10 mouse cellular contexts compared by ENCODE assay signal in genomic region chr11:83448927-83449236, GRCm38 (mm10). TPM values are rescaled to one million over a fixed set of nuclear protein-coding genes. Genes with fewer than 3 reads are reported as not detected.
DNase-seq lines count a peak whose midpoint lies in the region; ATAC-seq and TF ChIP-seq lines count a peak whose summit lies in the region.
"Had no signal": no experiment of that assay in that cellular context is flagged by ENCODE, and none has a peak within 500 bp of the region (broad histone marks: within the 10 kb centered on the region; RNA-seq: fewer than 3 reads in every experiment).

No protein-coding gene starts in this region.

- no peak overlapping the region for H3K9ac ChIP-seq in heart, adult 2 months (ENCODE audit: low read depth, low read length)
- no peak overlapping the region for H3K9ac ChIP-seq in kidney, postnatal 0 days (ENCODE audit: low read depth, low read length)
- H3K9ac ChIP-seq in liver, embryonic 12.5 days = no peak overlapping the region
- H3K9ac ChIP-seq: liver, embryonic 13.5 days had no signal

- no peak overlapping the region; the same call in 1 of the 2 replicates for H3K27ac ChIP-seq in heart, adult 2 months
- H3K27ac ChIP-seq in kidney, postnatal 0 days = peak overlapping the region; percentile 42; the same call in 1 of the 2 replicates
- no peak overlapping the region for H3K27ac ChIP-seq in liver, embryonic 12.5 days
- H3K27ac ChIP-seq: liver, embryonic 13.5 days had no signal

- no peaks in the 10 kb centered on the region; the same call in 1 of the 2 replicates for H3K36me3 ChIP-seq in heart, adult 2 months (ENCODE audit: control insufficient read depth, insufficient read depth, low read length)
- no peaks in the 10 kb centered on the region for H3K36me3 ChIP-seq in kidney, postnatal 0 days (ENCODE audit: insufficient read depth, low read length)
- no peaks in the 10 kb centered on the region for H3K36me3 ChIP-seq in liver, embryonic 12.5 days
- H3K36me3 ChIP-seq: liver, embryonic 13.5 days had no signal

- intact Hi-C loops in heart, adult 2 months (cut with DNase I) = no loop called here

- H3K4me3 ChIP-seq in heart, adult 2 months = no peak overlapping the region
- H3K4me3 ChIP-seq in kidney, postnatal 0 days (replicated peaks; ENCODE audit: low read depth, low read length) = no peak overlapping the region
- H3K4me3 ChIP-seq in liver, embryonic 12.5 days = no peak overlapping the region
- H3K4me3 ChIP-seq: liver, embryonic 13.5 days had no signal

- ATAC-seq in kidney, postnatal 0 days (replicated peaks; ENCODE audit: low FRiP score, low read depth) = no peak
- no peak for ATAC-seq in liver, embryonic 12.5 days

- no peak overlapping the region for H3K4me2 ChIP-seq in kidney, postnatal 0 days (ENCODE audit: low read length)
- H3K4me2 ChIP-seq in liver, embryonic 12.5 days = no peak overlapping the region
- H3K4me2 ChIP-seq: liver, embryonic 13.5 days had no signal

- TF ChIP-seq POLR2A in heart, adult 2 months (IDR thresholded peaks at IDR 0.05; ENCODE audit: insufficient read depth, low read depth, low read length) = no peak

- H3K4me1 ChIP-seq in heart, adult 2 months (ENCODE audit: control insufficient read depth, insufficient read depth, low read length) = peaks cover 23% of the 10 kb centered on the region
- peaks cover 15% of the 10 kb centered on the region for H3K4me1 ChIP-seq in kidney, postnatal 0 days (replicated peaks; ENCODE audit: insufficient read depth, low read length)
- H3K4me1 ChIP-seq in liver, embryonic 12.5 days = peaks cover 32% of the 10 kb centered on the region

- no peaks in the 10 kb centered on the region; the same call in 1 of the 2 replicates for H3K27me3 ChIP-seq in heart, adult 2 months (ENCODE audit: control insufficient read depth, insufficient read depth, low read length)
- peaks cover 11% of the 10 kb centered on the region; the same call in 1 of the 2 replicates for H3K27me3 ChIP-seq in kidney, postnatal 0 days (ENCODE audit: insufficient read depth, low read length)
- H3K27me3 ChIP-seq in liver, embryonic 12.5 days (replicated peaks) = peaks cover 68% of the 10 kb centered on the region

- DNase-seq in cerebellum, postnatal 10 days = peak; percentile 61 to 62
- DNase-seq in cerebellum, adult 9-11 months = no peak
- peak; percentile 57 for DNase-seq in 3T3-L1 (ENCODE audit: low read depth, low spot score)
- DNase-seq in heart, adult 2 months = peak; percentile 54 to 62
- no peak for DNase-seq in kidney, postnatal 0 days (ENCODE audit: low spot score)
- no peak for DNase-seq in thymus, postnatal 4 days
- no peak for DNase-seq in thymus, postnatal 25 days
- DNase-seq: B cell, adult 2 months; liver, embryonic 13.5 days had no signal

- no peak for TF ChIP-seq CTCF in heart, adult 2 months (IDR thresholded peaks at IDR 0.05)
- no peak for TF ChIP-seq CTCF in kidney, postnatal 0 days (IDR thresholded peaks at IDR 0.05; ENCODE audit: low read depth)

- no peaks in the 10 kb centered on the region for H3K79me2 ChIP-seq in heart, adult 2 months (replicated peaks; ENCODE audit: control insufficient read depth, insufficient read depth, low read length)

- TF ChIP-seq EP300 in heart, adult 2 months (IDR thresholded peaks at IDR 0.05; ENCODE audit: insufficient read depth, low read depth, low read length) = no peak

- no peaks in the 10 kb centered on the region for H3K9me3 ChIP-seq in kidney, postnatal 0 days (replicated peaks; ENCODE audit: low read length)
- no peaks in the 10 kb centered on the region for H3K9me3 ChIP-seq in liver, embryonic 12.5 days (replicated peaks)
- H3K9me3 ChIP-seq: liver, embryonic 13.5 days had no signal

RNA-seq across cellular contexts. Expression of gene 1700020L24Rik, which starts 11.4 kb away (rescaled TPM):
- not detected for total RNA-seq in heart, adult 2 months (2021)
- 0.27 TPM in 1 of 2 replicates, not detected in the other for polyA plus RNA-seq in heart, adult 2 months (2012; rRNA removed)
- 0.22 TPM in 1 of 2 replicates, not detected in the other for polyA plus RNA-seq in kidney, postnatal 0 days (2015; fragmentation: Nextera tagmentation; extraction: Ambion mirVana)
- 0.22 and 0.70 TPM in 2 replicates for polyA plus RNA-seq in liver, embryonic 12.5 days (2016; fragmentation: Nextera tagmentation; extraction: Ambion mirVana)

RNA-seq across cellular contexts. Expression of gene Mmp28, which starts 14.0 kb away (rescaled TPM):
- 1 to 10 TPM; 4.7 to 4.9 TPM for total RNA-seq in heart, adult 2 months (2021)
- polyA plus RNA-seq in heart, adult 2 months (2012; rRNA removed) = 3.3 and 4.4 TPM in 2 replicates
- polyA plus RNA-seq in kidney, postnatal 0 days (2015; fragmentation: Nextera tagmentation; extraction: Ambion mirVana) = 1.9 and 2.2 TPM in 2 replicates
- polyA plus RNA-seq in liver, embryonic 12.5 days (2016; fragmentation: Nextera tagmentation; extraction: Ambion mirVana) = 0.24 and 0.31 TPM in 2 replicates

RNA-seq across cellular contexts. Expression of gene Gas2l2, which starts 19.6 kb away (rescaled TPM):
- not detected for total RNA-seq in heart, adult 2 months (2021)
- 0.10 TPM in 1 of 2 replicates, not detected in the other for polyA plus RNA-seq in heart, adult 2 months (2012; rRNA removed)
- not detected in 2 replicates for polyA plus RNA-seq in kidney, postnatal 0 days (2015; fragmentation: Nextera tagmentation; extraction: Ambion mirVana)
- polyA plus RNA-seq in liver, embryonic 12.5 days (2016; fragmentation: Nextera tagmentation; extraction: Ambion mirVana) = not detected in 2 replicates
- polyA plus RNA-seq: liver, embryonic 13.5 days had no signal

RNA-seq across cellular contexts. Expression of gene Taf15, which starts 24.0 kb away (rescaled TPM):
- total RNA-seq in heart, adult 2 months (2021) = 10 to 100 TPM; 34.2 to 39.6 TPM
- 9.1 and 15.2 TPM in 2 replicates for polyA plus RNA-seq in heart, adult 2 months (2012; rRNA removed)
- 5.7 and 6.7 TPM in 2 replicates for polyA plus RNA-seq in kidney, postnatal 0 days (2015; fragmentation: Nextera tagmentation; extraction: Ambion mirVana)
- 5.7 and 6.1 TPM in 2 replicates for polyA plus RNA-seq in liver, embryonic 12.5 days (2016; fragmentation: Nextera tagmentation; extraction: Ambion mirVana)

RNA-seq across cellular contexts. Expression of gene Rasl10b, which starts 39.9 kb away (rescaled TPM):
- 10 to 100 TPM; 61.9 to 77.8 TPM for total RNA-seq in heart, adult 2 months (2021)
- 70.8 and 71.6 TPM in 2 replicates for polyA plus RNA-seq in heart, adult 2 months (2012; rRNA removed)
- 0.38 and 0.49 TPM in 2 replicates for polyA plus RNA-seq in kidney, postnatal 0 days (2015; fragmentation: Nextera tagmentation; extraction: Ambion mirVana)
- polyA plus RNA-seq in liver, embryonic 12.5 days (2016; fragmentation: Nextera tagmentation; extraction: Ambion mirVana) = 0.57 and 0.99 TPM in 2 replicates

Comparison
In these comparisons a context has a peak if more than half of its experiments do, and no peak if none do; other contexts are left out.
1. DNase-seq: peak in cerebellum, postnatal 10 days (2 of 2), 3T3-L1 (single experiment) and heart, adult 2 months (2 of 2); none in cerebellum, adult 9-11 months (single experiment), kidney, postnatal 0 days (single experiment), thymus, postnatal 4 days (single experiment) and thymus, postnatal 25 days (single experiment).